Mouse (Mus musculus) heart, postnatal 0 days (tissue): ENCODE measurements around the gene Wwox. TPM values are rescaled to one million over a fixed set of nuclear protein-coding genes. Genes with fewer than 3 reads are reported as not detected.

Experiments used
- ATAC-seq: fragments of 200-750 bp; cut with Nextera tagmentation; 2 replicates; pipeline ENCODE4 v1.8.0; 2017; ENCODE audit warnings: low read depth, moderate number of reproducible peaks, moderate library complexity; ENCODE audit not compliant: insufficient read depth
- DNase-seq: peaks from one replicate; pipeline ENCODE4 v3.0.0-alpha.2; 2016; ENCODE audit warnings: low spot score
- H3K27ac ChIP-seq: fragments of 300-500 bp; sonication (generic); 2 replicates; pipeline ENCODE4 v1.5.1; 2014; ENCODE audit warnings: low read depth, mild to moderate bottlenecking
- H3K27me3 ChIP-seq: fragments of 300-500 bp; sonication (generic); 2 replicates; pipeline ENCODE4 v1.6.1; 2014; ENCODE audit warnings: low read length, mixed read lengths; ENCODE audit not compliant: control insufficient read depth, insufficient read depth
- H3K36me3 ChIP-seq: fragments of 300-500 bp; sonication (generic); replicated peaks from 2 replicates; pipeline ENCODE4 v1.6.1; 2014; ENCODE audit warnings: low read length, mixed read lengths; ENCODE audit not compliant: control insufficient read depth, insufficient read depth
- H3K4me1 ChIP-seq: fragments of 300-500 bp; sonication (generic); 2 replicates; pipeline ENCODE4 v1.6.1; 2014; ENCODE audit warnings: antibody characterized with exemption; ENCODE audit not compliant: control insufficient read depth, insufficient read depth
- H3K4me2 ChIP-seq: fragments of 300-500 bp; sonication (generic); 2 replicates; pipeline ENCODE4 v1.6.1; 2014; ENCODE audit warnings: low read depth, mild to moderate bottlenecking, low read length, moderate library complexity
- H3K4me3 ChIP-seq: fragments of 300-500 bp; sonication (generic); 2 replicates; pipeline ENCODE4 v1.5.1; 2014; ENCODE audit warnings: low read depth, low read length
- H3K9ac ChIP-seq: fragments of 300-500 bp; sonication (generic); replicated peaks from 2 replicates; pipeline ENCODE4 v1.6.1; 2014; ENCODE audit warnings: low read depth, low read length, mixed read lengths
- H3K9me3 ChIP-seq: fragments of 300-500 bp; sonication (generic); replicated peaks from 2 replicates; pipeline ENCODE4 v1.6.1; 2016; ENCODE audit warnings: low read length; ENCODE audit not compliant: control insufficient read depth
- CTCF ChIP-seq: IDR thresholded peaks from 2 replicates; pipeline ENCODE4 v1.5.1; 2016; ENCODE audit warnings: antibody characterized with exemption, control low read depth, low read depth
- EP300 ChIP-seq: IDR thresholded peaks from 2 replicates; pipeline ENCODE4 v1.6.1; 2016; ENCODE audit warnings: antibody characterized with exemption, low read depth
- WGBS: fragments of 180-500 bp; shearing (Covaris S2); extraction: QIAGEN DNeasy Blood & Tissue Kit; methylation state at CpG from one replicate; pipeline ENCODE4 v1.1.7; 2014; 5-methylcytosine and 5-hydroxymethylcytosine counted together
- polyA plus RNA-seq: library from polyadenylated mRNA; unstranded; fragments of >200 nt; fragmentation: Nextera tagmentation; extraction: Ambion mirVana; gene quantifications from 2 replicates; pipeline ENCODE4 v1.2.1, GENCODE M21; 2015
- total RNA-seq: library from RNA; depleted of rRNA; stranded (reverse); fragments of >200 nt; gene quantifications from 2 replicates; pipeline ENCODE4 v1.2.3, GENCODE M21; 2014; ENCODE audit warnings: low replicate concordance

Gene Wwox
- total and polyA plus RNA-seq, 2 experiments from 2014 or later, result 7.5 to 9.6 TPM

- no peak for DNase-seq
- no peak for ATAC-seq
- Histone ChIP-seq H3K9ac (no peak overlapping the region), H3K27ac (no peak overlapping the region), H3K27me3 (no peaks in the 10 kb centered on the region), H3K36me3 (no peaks in the 10 kb centered on the region), H3K4me3 (no peak overlapping the region), H3K4me2 (no peak overlapping the region), H3K9me3 (no peaks in the 10 kb centered on the region), H3K4me1 (no peaks in the 10 kb centered on the region)
- WGBS, result 55% methylated on average over 7 of the region's 7 CpGs
- no peak for TF ChIP-seq EP300
- TF ChIP-seq CTCF, result no peak
These were observed 642.1 kb downstream of the Wwox start for GRCm38 (mm10) chr8:115081302-115082207.

GRCm38 (mm10) chr8:115088162-115088561 is 648.7 kb downstream of the Wwox start:
- no peaks in the 10 kb centered on the region for H3K9me3 ChIP-seq
- H3K27me3 ChIP-seq, result no peaks in the 10 kb centered on the region
- no peaks in the 10 kb centered on the region for H3K36me3 ChIP-seq
- 0 out of 2 replicates have a peak, but pooled peaks have one; percentile 6 for TF ChIP-seq CTCF
- no peak for TF ChIP-seq EP300
- ATAC-seq (no peak), DNase-seq (no peak)
- H3K4me2 ChIP-seq, result no peak overlapping the region
- H3K9ac ChIP-seq, result no peak overlapping the region
- 0 out of 2 replicates have a peak, but pooled peaks cover 9% of the 10 kb centered on the region for H3K4me1 ChIP-seq
- H3K27ac ChIP-seq, result no peak overlapping the region
- H3K4me3 ChIP-seq, result no peak overlapping the region

DNA sequence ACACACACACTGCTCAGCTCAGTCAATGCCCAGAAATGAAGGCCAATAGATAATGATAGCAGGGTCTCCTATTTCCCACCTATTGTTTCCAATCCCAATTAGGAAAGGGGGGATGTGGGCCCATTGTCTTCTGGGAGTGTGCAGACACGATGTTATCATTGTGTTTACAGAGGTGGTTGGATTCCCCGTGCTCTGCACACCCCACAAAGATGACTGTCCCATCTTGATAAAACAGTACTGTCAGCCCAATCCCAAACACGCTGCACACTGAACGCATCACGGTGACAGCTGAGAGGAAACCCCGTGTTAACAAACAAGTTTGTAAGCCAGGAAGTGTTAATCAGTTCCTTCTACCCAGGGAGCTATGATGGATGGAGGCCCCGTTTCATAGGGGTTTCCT is 650.3 kb downstream of the Wwox start:
- H3K9ac ChIP-seq, result no peak overlapping the region
- no peaks in the 10 kb centered on the region for H3K9me3 ChIP-seq
- no peaks in the 10 kb centered on the region for H3K36me3 ChIP-seq
- no peak overlapping the region for H3K4me3 ChIP-seq
- no peak for ATAC-seq
- H3K4me1 ChIP-seq, result 0 out of 2 replicates have a peak, but pooled peaks cover 9% of the 10 kb centered on the region
- no peak overlapping the region for H3K4me2 ChIP-seq
- 32% methylated on average over 7 of the region's 7 CpGs for WGBS
- TF ChIP-seq EP300 (no peak), CTCF (no peak)
- DNase-seq, result no peak
- H3K27me3 ChIP-seq, result no peaks in the 10 kb centered on the region
- H3K27ac ChIP-seq, result no peak overlapping the region

- WGBS, result 17% methylated on average over 5 of the region's 5 CpGs
- ATAC-seq, result no peak
- no peak for DNase-seq
These were observed 650.7 kb downstream of the Wwox start for GRCm38 (mm10) chr8:115090202-115090601.

DNA sequence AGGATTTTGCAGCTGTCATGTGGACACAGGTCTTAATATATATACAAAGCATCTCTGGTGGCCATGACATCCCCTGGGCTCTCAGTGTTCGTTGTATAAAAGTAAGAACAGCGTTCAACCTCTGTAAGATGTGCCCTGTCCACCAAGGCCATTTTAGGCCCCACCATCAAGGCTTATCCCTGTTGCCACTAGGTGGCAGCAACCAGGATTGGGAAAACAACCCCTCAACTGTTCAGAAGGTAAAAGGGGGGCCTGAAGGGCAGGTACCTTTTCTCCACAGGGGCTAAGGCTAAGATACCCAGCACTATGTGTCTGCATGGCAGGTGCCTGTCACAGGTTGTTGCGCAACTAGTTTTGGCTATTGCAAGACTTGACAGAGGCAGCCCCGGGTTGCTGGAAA is 656.1 kb downstream of the Wwox start:
- no peak for TF ChIP-seq EP300
- peak; percentile 64 for TF ChIP-seq CTCF
- no peak for DNase-seq
- H3K4me2 ChIP-seq, result no peak overlapping the region
- no peaks in the 10 kb centered on the region for H3K9me3 ChIP-seq
- no peak overlapping the region for H3K9ac ChIP-seq
- H3K27me3 ChIP-seq, result no peaks in the 10 kb centered on the region
- peaks cover 4% of the 10 kb centered on the region for H3K4me1 ChIP-seq
- ATAC-seq, result no peak
- no peaks in the 10 kb centered on the region for H3K36me3 ChIP-seq
- H3K27ac ChIP-seq, result no peak overlapping the region
- no peak overlapping the region for H3K4me3 ChIP-seq
- WGBS, result 88% methylated on average over 4 of the region's 4 CpGs

More at GRCm38 (mm10) chr8:115090202-115090601, 650.7 kb downstream of the Wwox start:
- H3K9ac ChIP-seq, result no peak overlapping the region
- TF ChIP-seq CTCF (no peak), EP300 (no peak)
- no peak overlapping the region for H3K4me3 ChIP-seq
- 0 out of 2 replicates have a peak, but pooled peaks cover 9% of the 10 kb centered on the region for H3K4me1 ChIP-seq
- no peak overlapping the region for H3K27ac ChIP-seq
- no peaks in the 10 kb centered on the region for H3K9me3 ChIP-seq
- no peaks in the 10 kb centered on the region for H3K36me3 ChIP-seq
- no peak overlapping the region for H3K4me2 ChIP-seq
- no peaks in the 10 kb centered on the region for H3K27me3 ChIP-seq
